Mouse (Mus musculus) T-helper 1 cell (primary cell): Measurements from ENCODE around the gene Tmem211.

Source experiments
- in situ Hi-C: fragments of 300-600 bp; cut with MboI, MseI; formaldehyde crosslinking; loops from one replicate; pipeline ENCODE4 v1.15.1; 2025; ENCODE audit warnings: high pct_unique_total_duplicates

The Tmem211 gene

DNA sequence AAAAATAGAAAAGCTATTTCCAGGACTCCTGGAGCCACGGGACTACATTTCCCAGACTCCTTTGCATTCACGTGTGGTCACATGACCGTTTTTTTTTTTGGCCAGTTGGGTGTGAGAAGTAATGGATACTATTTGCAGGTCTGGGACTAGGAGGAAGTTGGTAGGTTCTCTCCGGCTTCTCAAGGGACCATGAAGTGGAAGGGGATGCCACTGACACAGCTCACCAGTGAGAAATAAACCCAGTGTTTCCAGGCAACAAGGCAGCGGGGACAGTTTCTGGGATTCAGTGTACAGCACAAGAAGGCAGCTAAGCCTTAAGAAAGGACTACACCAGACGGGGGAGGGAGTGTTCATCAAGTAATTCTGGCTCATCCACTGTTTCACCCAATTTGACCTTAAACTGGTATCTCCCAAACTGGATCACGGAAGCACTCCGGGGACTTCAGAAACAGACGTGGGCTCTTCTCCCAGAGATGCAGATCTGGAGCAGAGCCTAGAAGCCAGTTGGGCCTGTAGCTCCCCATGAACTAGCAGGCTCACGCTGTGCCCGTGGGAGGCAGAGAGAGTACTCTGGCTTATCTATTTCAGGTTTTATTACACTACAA is 44.6 kb downstream of the Tmem211 start:
- in situ Hi-C loops = no loop called here

DNA sequence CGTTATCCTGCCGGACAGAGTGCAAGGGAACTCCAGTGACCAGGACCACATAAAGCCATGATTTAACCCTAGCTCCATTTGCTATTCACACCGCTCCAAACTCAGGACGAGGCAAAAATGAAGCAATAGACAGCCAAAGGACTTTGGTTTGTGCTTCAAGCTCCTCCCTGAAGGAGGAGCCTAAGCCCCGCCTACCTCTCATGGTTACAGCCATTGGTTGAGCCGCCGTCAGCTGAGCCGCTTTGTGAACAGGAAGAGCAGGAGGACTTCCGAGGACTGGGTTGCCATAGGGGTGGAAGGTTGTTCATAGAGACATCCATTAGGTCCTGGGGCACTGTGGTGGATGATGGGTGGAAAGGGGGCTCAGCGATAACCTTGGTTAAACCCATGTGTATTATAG is 49.1 kb downstream of the Tmem211 start:
- in situ Hi-C loops = no loop called here

DNA sequence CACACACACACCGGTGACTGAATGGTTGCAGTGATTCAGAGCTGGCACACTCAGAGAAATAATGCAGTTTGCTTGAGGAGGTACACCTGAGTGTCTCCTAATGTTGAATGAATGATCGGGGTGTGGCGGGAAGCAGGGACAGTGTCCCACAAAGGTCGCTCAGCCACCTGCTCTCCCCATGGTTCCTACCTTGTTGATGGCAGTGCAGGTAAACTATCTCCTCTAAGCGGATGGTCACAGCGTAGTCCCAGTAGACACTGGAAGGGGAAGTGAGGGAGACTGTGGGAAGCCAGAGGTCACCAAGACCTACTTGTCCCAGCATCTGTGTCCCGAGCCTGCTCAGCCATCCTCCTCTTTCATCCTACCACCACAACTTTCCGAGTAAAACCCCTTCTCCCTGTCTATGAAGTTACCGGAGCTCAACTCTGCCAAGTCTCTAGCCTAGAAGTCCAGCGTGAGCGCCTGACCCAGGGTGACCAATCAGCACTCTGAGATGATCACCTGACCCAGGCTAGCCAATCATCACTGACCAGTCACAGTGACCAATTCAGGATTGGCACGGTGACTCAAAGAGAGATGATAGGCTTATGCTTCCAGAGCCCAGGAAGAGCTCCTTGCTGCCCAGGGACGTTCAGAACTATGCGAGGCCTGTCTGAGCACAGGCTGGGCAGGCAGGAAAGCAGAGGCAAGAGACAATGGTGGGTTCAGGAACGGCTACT is 53.6 kb downstream of the Tmem211 start:
- in situ Hi-C loops = no loop called here

DNA sequence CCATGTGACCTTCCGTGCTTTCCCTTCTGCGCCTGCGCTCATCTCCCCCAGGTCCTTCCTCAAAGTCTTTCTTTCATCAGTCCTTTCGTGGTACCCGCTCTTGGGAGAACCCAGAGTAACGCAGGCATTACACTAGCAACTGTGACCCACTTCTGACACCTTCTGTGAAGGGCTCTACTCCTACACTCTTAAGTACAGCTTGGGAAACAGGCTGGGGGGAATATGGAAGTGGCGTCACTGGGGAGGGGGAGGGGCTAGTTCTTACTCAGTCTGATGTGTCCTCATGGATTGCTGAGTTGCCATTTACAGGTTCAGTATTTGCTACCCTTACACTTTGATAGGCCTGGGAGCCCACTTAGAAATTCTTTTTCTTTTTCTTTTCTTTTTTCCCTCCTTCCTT is 54.8 kb downstream of the Tmem211 start:
- in situ Hi-C loops = no loop called here

DNA sequence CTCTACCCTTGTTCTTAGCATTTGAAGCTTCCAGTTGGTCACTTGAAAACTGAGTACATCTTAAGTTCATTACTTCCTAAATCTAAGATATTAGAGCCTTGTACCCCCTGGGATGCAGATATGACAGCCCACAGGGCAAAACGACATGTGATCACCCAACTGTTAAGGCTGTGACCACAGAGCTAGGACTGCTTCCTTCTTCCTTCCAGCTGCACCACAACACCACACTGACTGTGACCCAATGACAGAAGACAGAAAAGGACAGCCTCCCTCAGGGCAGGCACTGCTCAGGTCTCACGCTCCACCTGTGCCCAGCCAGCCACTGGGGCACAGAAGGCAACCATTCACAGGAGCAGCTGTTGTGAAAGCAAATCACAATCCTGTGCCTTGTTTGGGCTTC is 57.0 kb downstream of the Tmem211 start:
- in situ Hi-C loops = no loop called here

DNA sequence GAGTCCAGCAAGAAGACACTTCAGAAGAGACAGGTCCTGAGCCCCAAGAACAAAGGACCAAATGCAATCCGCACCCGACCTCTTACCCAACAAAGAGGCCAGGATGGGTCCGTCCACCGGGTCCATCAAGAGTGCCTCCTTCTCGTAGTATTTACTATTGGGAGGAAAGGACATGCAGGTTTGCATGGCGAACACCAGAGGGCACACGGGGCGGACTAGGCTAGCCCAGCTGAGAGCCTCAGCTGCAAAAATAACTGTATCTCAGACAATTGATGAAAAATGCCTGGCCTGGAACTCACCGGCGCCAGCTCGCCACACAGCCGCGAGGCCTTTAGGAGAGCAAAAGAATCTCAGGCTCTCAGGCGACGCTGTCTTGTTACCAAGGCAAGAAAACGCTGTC is 58.8 kb downstream of the Tmem211 start:
- in situ Hi-C loops = no loop called here

DNA sequence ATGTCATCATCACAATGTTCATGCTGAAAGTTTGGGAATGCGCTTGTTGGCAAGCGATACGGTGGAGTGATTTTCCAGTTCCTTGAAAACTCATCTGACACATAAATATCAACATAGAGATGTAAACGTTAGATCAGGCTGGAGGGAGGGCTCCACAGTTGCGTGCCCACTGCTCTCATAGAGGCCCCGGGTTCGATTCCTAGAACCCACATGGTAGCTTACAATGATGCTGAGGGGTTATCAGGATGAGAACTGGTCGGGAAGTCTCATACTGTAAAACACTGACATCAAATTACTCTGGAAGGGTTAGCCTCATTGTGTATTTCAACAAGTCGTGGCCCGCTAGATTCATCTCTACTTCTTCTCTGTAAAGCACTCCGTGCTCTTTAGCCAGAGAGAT is 59.3 kb downstream of the Tmem211 start:
- in situ Hi-C loops = no loop called here

DNA sequence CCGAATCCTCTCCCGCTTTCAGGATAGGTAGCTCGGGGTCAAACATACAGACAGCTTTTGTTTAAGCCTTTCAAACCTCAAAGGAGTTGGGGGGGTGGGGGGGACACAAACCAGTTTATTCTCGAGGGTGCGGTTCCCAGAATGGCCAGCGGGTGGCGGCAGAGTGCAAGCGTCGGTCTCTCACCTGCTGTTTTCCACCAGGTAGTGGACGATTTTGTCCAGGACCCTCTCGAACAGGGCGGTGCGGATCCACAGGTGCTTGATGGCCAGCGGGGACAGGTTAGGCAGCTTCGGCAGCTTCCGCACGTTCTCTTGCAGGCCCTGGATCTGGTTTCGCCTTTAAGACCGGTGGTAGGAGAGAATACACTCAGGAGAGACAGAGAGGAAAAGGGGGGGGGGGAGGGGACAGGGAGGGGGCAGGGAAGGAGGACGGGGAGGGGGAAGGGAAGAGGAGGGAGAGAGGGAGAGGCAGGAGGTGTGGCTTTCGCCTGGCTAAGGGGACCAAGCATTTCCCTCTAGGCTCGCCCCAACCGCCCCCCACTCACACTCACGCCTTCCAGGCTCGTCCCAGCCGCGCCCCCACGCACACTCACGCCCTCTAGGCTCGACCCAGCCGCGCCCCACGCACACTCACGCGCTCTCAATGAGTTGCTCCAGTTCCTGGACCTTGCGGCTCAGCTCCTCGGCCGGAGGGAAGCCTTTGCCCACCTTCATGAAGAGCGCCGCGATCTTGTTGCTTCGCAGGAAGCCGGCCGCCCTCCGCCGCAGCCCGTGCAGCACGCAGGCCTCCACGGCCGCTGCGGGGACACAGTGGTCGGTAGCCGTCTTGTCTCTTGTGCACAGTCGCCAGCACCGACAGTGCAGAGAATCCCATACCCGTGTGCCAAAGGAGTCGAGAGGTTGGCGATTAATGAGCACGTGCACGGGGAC is 60.1 kb downstream of the Tmem211 start:
- in situ Hi-C loops = no loop called here

DNA sequence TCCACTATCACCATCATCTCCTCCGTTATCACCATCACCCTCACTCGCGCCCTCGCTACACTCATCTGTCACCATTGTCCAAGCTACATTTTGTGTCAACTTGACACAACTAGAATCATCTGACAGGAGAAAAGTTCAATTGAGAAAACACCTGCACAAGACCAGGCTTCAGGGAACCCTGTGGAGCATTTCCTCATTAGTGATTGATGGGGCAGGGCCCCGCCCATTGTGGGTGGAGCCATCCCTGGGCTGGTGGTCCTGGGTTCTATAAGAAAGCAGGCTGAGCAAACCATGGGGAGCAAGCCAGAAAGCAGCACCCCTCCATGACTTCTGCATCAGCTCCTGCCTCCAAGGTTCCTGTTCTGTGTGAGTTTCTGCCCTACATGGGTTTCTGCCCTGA is 61.1 kb downstream of the Tmem211 start:
- in situ Hi-C loops = no loop called here

DNA sequence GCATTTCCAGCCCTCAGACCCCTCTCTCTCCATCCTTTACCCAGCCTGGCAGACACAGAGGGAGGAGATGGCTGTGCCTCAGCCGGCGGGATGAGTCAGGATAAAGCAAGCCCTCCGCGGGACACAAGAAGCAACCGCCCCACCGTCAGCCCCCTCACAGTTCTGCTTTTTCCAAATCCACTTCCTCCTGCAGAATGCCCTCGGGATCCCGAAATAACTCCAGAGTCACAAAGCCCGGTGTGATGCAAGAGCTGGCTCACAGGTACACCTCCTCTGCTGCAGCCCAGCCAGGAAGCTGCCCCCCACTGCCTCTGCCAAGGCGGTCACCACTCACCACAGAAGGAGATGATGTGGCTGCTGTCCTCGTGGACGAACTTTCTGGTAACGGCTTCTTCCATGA is 61.8 kb downstream of the Tmem211 start:
- in situ Hi-C loops = no loop called here
